Mouse (Mus musculus): Measurements from ENCODE around the gene Syne1.

Syne1 gene

GRCm38 (mm10) chr10:5415730-5416129 lies 135.6 kb downstream of the Syne1 start:
- no peak for DNase-seq

GRCm38 (mm10) chr10:5384131-5384776 lies 167.0 kb downstream of the Syne1 start:
- no peak for DNase-seq

GRCm38 (mm10) chr10:5381536-5381935 lies 169.7 kb downstream of the Syne1 start:
- no peak for DNase-seq

- DNase-seq = peak in 1 of 2 experiments; percentile 9
These were observed 172.3 kb downstream of the Syne1 start for GRCm38 (mm10) chr10:5378969-5379368.

GRCm38 (mm10) chr10:5369599-5369998 lies 181.7 kb downstream of the Syne1 start:
- peak; percentile 19 to 36 for DNase-seq

GRCm38 (mm10) chr10:5368266-5368665 lies 183.0 kb downstream of the Syne1 start:
- DNase-seq = no peak

- DNase-seq = no peak
These were observed 183.7 kb downstream of the Syne1 start for GRCm38 (mm10) chr10:5367465-5368011.

GRCm38 (mm10) chr10:5360560-5360959 lies 190.7 kb downstream of the Syne1 start:
- peak; percentile 76 to 80 for DNase-seq

- no peak for DNase-seq
These were observed 194.7 kb downstream of the Syne1 start for GRCm38 (mm10) chr10:5356614-5357013.

- peak in 1 of 2 experiments; percentile 15 for DNase-seq
These were observed 197.9 kb downstream of the Syne1 start for GRCm38 (mm10) chr10:5353390-5353789.

- DNase-seq = no peak
These were observed 204.4 kb downstream of the Syne1 start for GRCm38 (mm10) chr10:5346911-5347310.

GRCm38 (mm10) chr10:5343211-5343610 lies 208.1 kb downstream of the Syne1 start:
- peak in 1 of 2 experiments; percentile 17 for DNase-seq

- no peak for DNase-seq
These were observed 214.9 kb downstream of the Syne1 start for GRCm38 (mm10) chr10:5336394-5336793.

- no peak for DNase-seq
These were observed 218.5 kb downstream of the Syne1 start for GRCm38 (mm10) chr10:5332801-5333200.

- DNase-seq = no peak
These were observed 224.6 kb downstream of the Syne1 start for GRCm38 (mm10) chr10:5326716-5327115.

- peak; percentile 23 to 29 for DNase-seq
These were observed 227.4 kb downstream of the Syne1 start for GRCm38 (mm10) chr10:5323741-5324395.

- DNase-seq = peak; percentile 18 to 25
These were observed 228.7 kb downstream of the Syne1 start for GRCm38 (mm10) chr10:5322562-5322961.

GRCm38 (mm10) chr10:5317602-5318001 lies 233.7 kb downstream of the Syne1 start:
- DNase-seq = peak; percentile 85

GRCm38 (mm10) chr10:5312437-5312836 lies 238.8 kb downstream of the Syne1 start:
- no peak for DNase-seq

- peak; percentile 24 to 58 for DNase-seq
These were observed 241.1 kb downstream of the Syne1 start for GRCm38 (mm10) chr10:5309961-5310713.

GRCm38 (mm10) chr10:5309398-5309797 lies 241.9 kb downstream of the Syne1 start:
- DNase-seq = no peak

- no peak for DNase-seq
These were observed 245.7 kb downstream of the Syne1 start for GRCm38 (mm10) chr10:5305555-5305954.

GRCm38 (mm10) chr10:5295291-5295891 lies 255.9 kb downstream of the Syne1 start:
- peak; percentile 39 to 44 for DNase-seq
